7 mouse cellular contexts compared by ENCODE assay signal in the genomic region with DNA sequence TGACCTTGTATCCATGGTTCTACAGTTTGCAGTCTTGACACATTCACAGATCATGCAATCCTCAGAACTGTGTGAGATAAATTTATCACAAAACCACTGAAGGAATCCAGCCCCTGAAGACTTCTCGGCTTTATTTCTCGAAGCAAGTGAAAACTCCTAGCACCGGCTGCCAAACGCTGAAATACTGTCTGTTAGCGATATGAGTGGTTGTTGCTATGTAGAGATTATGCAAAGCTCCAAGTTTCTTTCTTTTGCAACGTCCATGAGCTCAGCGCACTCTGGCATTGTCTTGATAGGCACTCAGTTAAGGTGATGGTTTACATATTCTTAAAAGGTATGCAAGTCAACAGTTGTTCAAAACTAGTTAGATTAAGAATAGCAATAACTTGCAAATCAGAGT. TPM values are rescaled to one million over a fixed set of nuclear protein-coding genes. Genes with fewer than 3 reads are reported as not detected.
DNase-seq lines count a peak whose midpoint lies in the region; ATAC-seq and TF ChIP-seq lines count a peak whose summit lies in the region.

No protein-coding gene starts in this region.

- no peaks in the 10 kb centered on the region for H3K36me3 ChIP-seq in embryonic facial prominence, embryonic 15.5 days
- H3K36me3 ChIP-seq in liver, embryonic 14.5 days (replicated peaks; ENCODE audit: control insufficient read depth, insufficient read depth, low read depth) = no peaks in the 10 kb centered on the region
- H3K36me3 ChIP-seq in neural tube, embryonic 15.5 days = no peaks in the 10 kb centered on the region

- H3K9ac ChIP-seq in embryonic facial prominence, embryonic 15.5 days = no peak overlapping the region
- 0 out of 2 replicates have a peak overlapping the region, but pooled peaks have one; percentile 31 for H3K9ac ChIP-seq in liver, embryonic 14.5 days (replicated peaks)
- H3K9ac ChIP-seq in neural tube, embryonic 15.5 days (replicated peaks) = peak overlapping the region; percentile 32; the same call in 1 of the 2 replicates

- TF ChIP-seq CTCF in layer of hippocampus, adult 2 months (conservative IDR thresholded peaks at IDR 0.05) = no peak
- no peak for TF ChIP-seq CTCF in liver, embryonic 14.5 days (IDR thresholded peaks at IDR 0.05; ENCODE audit: low read depth)

- H3K4me2 ChIP-seq in embryonic facial prominence, embryonic 15.5 days (replicated peaks) = peak overlapping the region; percentile 86; the same call in 1 of the 2 replicates
- peak overlapping the region; percentile 92 for H3K4me2 ChIP-seq in liver, embryonic 14.5 days (ENCODE audit: low read depth)
- H3K4me2 ChIP-seq in neural tube, embryonic 15.5 days = peak overlapping the region; percentile 86

- H3K4me1 ChIP-seq in embryonic facial prominence, embryonic 15.5 days = peaks cover 7% of the 10 kb centered on the region
- H3K4me1 ChIP-seq in liver, embryonic 14.5 days (replicated peaks; ENCODE audit: control insufficient read depth in 2 of 2, insufficient read depth in 2 of 2, low read length in 1 of 2) = peaks cover 10 to 24% of the 10 kb centered on the region in 2 experiments
- H3K4me1 ChIP-seq in neural tube, embryonic 15.5 days = peaks cover 21% of the 10 kb centered on the region

- WGBS in embryonic facial prominence, embryonic 15.5 days = 69% methylated on average over 7 of the region's 7 CpGs
- WGBS in liver, embryonic 14.5 days (ENCODE audit: insufficient replicate concordance) = 16% methylated on average over 7 of the region's 7 CpGs
- WGBS in neural tube, embryonic 15.5 days = 58% methylated on average over 7 of the region's 7 CpGs

- peak overlapping the region; percentile 70; the same call in 1 of the 2 replicates for H3K4me3 ChIP-seq in layer of hippocampus, adult 2 months
- no peak overlapping the region for H3K4me3 ChIP-seq in embryonic facial prominence, embryonic 15.5 days (replicated peaks)
- no peak overlapping the region for H3K4me3 ChIP-seq in liver, embryonic 14.5 days (ENCODE audit: insufficient read depth in 1 of 2, low read depth in 2 of 2, low read length in 2 of 2)
- no peak overlapping the region; the same call in 1 of the 2 replicates for H3K4me3 ChIP-seq in neural tube, embryonic 15.5 days (replicated peaks)

- H3K9me3 ChIP-seq in embryonic facial prominence, embryonic 15.5 days (replicated peaks) = no peaks in the 10 kb centered on the region
- no peaks in the 10 kb centered on the region for H3K9me3 ChIP-seq in liver, embryonic 14.5 days (ENCODE audit: control insufficient read depth, low read length)
- no peaks in the 10 kb centered on the region for H3K9me3 ChIP-seq in neural tube, embryonic 15.5 days (replicated peaks)

- no peak for DNase-seq in layer of hippocampus, adult 2 months (ENCODE audit: low spot score in 2 of 2)
- no peak for DNase-seq in layer of hippocampus, adult 9-11 months
- DNase-seq in liver, embryonic 14.5 days (ENCODE audit: low read depth in 3 of 3, low spot score in 3 of 3) = no peak
- DNase-seq in kidney, postnatal 25 days = no peak
- no peak for DNase-seq in urinary bladder, postnatal 14 days (ENCODE audit: low spot score)

- TF ChIP-seq EP300 in liver, embryonic 14.5 days (IDR thresholded peaks at IDR 0.05; ENCODE audit: low read depth) = 0 out of 2 replicates have a peak, but pooled peaks have one; percentile 18

- H3K27me3 ChIP-seq in embryonic facial prominence, embryonic 15.5 days = no peaks in the 10 kb centered on the region
- no peaks in the 10 kb centered on the region for H3K27me3 ChIP-seq in liver, embryonic 14.5 days (ENCODE audit: control insufficient read depth, insufficient read depth, low read length)
- no peaks in the 10 kb centered on the region for H3K27me3 ChIP-seq in neural tube, embryonic 15.5 days (replicated peaks)

- peak overlapping the region; percentile 100 for H3K27ac ChIP-seq in layer of hippocampus, adult 2 months
- 0 out of 2 replicates have a peak overlapping the region, but pooled peaks have one; percentile 39 for H3K27ac ChIP-seq in embryonic facial prominence, embryonic 15.5 days (replicated peaks)
- no peak overlapping the region for H3K27ac ChIP-seq in liver, embryonic 14.5 days
- peak overlapping the region; percentile 100 for H3K27ac ChIP-seq in neural tube, embryonic 15.5 days (replicated peaks)

- ATAC-seq in embryonic facial prominence, embryonic 15.5 days (ENCODE audit: insufficient number of reproducible peaks, low FRiP score, low TSS enrichment, low read depth) = no peak
- ATAC-seq in liver, embryonic 14.5 days (ENCODE audit: insufficient read depth) = no peak
- ATAC-seq in neural tube, embryonic 15.5 days (ENCODE audit: low FRiP score) = no peak

RNA-seq across cellular contexts. Expression of a gene that starts 13.3 kb away (rescaled TPM):
- 1,000 to 10,000 TPM; 2,009 to 2,049 TPM for total RNA-seq in layer of hippocampus, adult 2 months (2021)
- polyA plus RNA-seq in embryonic facial prominence, embryonic 15.5 days (2015; fragmentation: Nextera tagmentation; extraction: Ambion mirVana) = 1,372 and 1,471 TPM in 2 replicates
- 72.9 and 115 TPM in 2 replicates for polyA plus RNA-seq in liver, embryonic 14.5 days (2012; rRNA removed)
- polyA plus RNA-seq in liver, embryonic 14.5 days (2014; fragmentation: Nextera tagmentation; extraction: Ambion mirVana) = 553 and 571 TPM in 2 replicates
- 2,749 and 3,020 TPM in 2 replicates for polyA plus RNA-seq in neural tube, embryonic 15.5 days (2015; fragmentation: Nextera tagmentation; extraction: Ambion mirVana)

RNA-seq across cellular contexts. Expression of a gene that starts 26.4 kb away (rescaled TPM):
- 10 to 100 TPM; 23.8 to 24.3 TPM for total RNA-seq in layer of hippocampus, adult 2 months (2021)
- 14.1 TPM in 2 replicates for polyA plus RNA-seq in embryonic facial prominence, embryonic 15.5 days (2015; fragmentation: Nextera tagmentation; extraction: Ambion mirVana)
- 2.5 and 3.6 TPM in 2 replicates for polyA plus RNA-seq in liver, embryonic 14.5 days (2012; rRNA removed)
- 4.1 and 4.2 TPM in 2 replicates for polyA plus RNA-seq in liver, embryonic 14.5 days (2014; fragmentation: Nextera tagmentation; extraction: Ambion mirVana)
- 10.4 and 11.8 TPM in 2 replicates for polyA plus RNA-seq in neural tube, embryonic 15.5 days (2015; fragmentation: Nextera tagmentation; extraction: Ambion mirVana)
